Mouse (Mus musculus) lung, adult 18-20 months (tissue): ENCODE data around the gene Ddx55.
"Not testable (repeated sequence)": the region's sequence is repeated elsewhere in the genome, so short reads cannot be mapped to it uniquely, and the experiment has no call there.

ENCODE experiments used
- DNase-seq, 2 experiments: peaks; one replicate each; pipeline ENCODE4 v3.0.0; 2022; ENCODE audit warnings: mixed read lengths in 2 of 2

The Ddx55 gene

GRCm38 (mm10) chr5:124539905-124540304 is 12.8 kb upstream of the Ddx55 start:
- no peak for DNase-seq

DNA sequence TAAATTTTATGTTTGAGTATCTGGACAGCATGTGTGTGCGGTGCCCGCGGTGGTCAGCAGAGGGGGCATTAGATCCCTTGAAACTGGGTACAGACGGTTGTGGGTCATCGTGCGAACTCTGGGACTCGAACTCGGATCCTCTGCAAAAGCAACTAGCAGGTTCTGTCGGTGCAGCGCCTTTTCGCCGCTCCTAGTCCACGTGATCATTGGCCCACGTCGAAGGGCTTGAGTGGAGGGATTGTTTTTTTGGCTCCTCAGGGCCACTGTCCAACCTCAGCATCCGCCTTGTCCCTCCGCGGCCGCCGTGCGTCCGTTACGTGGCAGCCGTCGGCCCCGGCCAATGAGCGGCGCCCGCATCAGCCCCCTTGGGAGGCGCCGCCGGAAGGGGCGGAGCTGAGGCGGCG is 12.3 kb upstream of the Ddx55 start, which contains the start of gene Tmed2:
Gene Tmed2, plus strand, starts transcription at position 313 of the 404 bp plus-strand sequence.
- DNase-seq: peak; percentile 96 to 97

DNA sequence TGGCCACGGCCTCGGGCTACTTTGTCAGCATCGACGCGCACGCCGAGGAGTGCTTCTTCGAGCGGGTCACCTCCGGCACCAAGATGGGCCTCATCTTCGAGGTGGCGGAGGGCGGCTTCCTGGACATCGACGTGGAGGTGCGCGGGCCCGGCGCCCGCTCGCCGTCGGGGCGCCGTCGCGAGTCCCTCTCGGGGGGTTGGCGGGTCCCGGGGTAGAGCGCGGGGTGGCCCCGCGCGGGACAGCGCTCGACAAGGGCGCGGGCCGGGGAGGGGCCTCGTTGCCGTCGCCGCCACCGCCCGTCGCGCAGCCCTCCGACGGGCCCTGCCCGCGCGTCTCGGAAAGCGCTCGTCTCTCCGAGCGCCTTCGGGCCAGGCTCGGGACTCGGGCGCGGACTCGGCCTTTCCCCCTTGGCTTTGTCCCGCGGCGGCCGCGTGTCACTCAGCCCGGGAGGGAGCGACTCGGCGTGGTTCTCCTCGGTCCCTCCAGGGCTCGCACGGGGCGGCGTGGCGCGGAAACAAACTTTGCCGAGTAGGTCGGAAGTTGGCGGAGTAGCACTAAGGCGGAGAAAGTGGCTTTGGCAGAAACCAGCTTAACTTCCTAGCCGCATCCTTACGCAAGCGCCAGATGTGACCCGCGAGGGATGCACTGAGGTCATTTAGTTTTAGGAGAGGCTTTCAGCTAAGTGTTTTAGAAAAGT is 11.6 kb upstream of the Ddx55 start:
- peak; percentile 75 to 78 for DNase-seq

- DNase-seq: no peak
Measured at GRCm38 (mm10) chr5:124541602-124541973, 11.1 kb upstream of the Ddx55 start.

DNA sequence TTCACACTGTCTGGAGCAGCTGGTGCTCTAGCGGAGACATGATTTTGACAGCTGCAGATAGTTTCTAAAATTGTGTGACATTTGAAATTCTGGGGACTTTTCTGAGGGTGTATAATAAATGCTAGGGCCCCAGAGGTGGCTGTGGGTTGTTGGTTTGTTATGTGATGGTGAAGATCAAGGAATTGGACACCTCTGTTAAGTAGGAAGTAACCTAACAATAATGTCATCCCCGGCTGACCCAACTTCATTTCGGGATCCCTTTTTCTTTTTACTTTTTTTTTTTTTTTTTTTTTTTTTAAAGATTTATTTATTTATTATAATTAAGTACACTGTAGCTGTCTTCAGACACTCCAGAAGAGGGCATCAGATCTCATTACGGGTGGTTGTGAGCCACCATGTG is 1.9 kb upstream of the Ddx55 start:
- not testable (repeated sequence) for DNase-seq

GRCm38 (mm10) chr5:124551349-124552093 is 1.1 kb upstream of the Ddx55 start:
- not testable (repeated sequence) for DNase-seq

DNA sequence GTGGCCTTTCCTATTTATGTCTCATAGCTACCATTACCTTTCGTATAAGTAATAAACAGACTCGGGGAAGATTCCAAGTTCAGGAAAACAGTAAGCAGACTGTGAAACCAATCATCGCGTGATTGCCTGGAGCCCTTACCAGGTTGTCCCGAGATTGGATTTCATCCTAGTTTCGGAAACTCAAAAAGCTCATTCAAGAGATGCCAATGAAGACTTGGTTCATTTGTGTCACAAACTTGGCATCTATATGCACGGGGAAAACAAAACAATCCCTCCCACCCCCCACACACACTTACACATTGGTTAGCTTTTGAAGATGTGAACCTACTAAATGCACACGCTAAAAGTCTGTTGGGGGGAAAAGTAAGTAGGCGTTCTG is 581 bp upstream of the Ddx55 start:
- DNase-seq: no peak

- DNase-seq: no peak
Measured at GRCm38 (mm10) chr5:124553607-124554006, 943 bp downstream of the Ddx55 start.

- no peak for DNase-seq
Measured at GRCm38 (mm10) chr5:124555145-124555544, 2.5 kb downstream of the Ddx55 start.

DNA sequence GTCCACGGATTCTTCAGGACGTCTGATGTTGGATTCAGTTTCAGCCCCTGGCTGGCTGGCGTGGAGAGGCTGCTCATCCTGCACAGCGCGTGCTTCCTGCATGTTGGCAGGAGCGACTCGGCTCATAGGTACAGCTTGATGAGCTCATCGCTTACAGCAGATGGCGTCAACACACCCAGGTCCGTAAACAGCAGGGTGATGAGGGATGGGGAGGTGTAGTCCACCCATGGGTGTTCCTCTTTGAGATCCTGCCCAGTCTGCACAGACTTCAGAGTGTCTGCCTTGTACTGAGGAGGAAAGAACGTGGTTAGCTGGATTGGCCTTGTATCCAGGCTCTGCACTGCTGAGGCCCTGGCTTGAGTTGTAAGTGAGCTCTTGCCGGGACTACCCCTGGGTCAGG is 18.4 kb downstream of the Ddx55 start:
- DNase-seq: no peak

- no peak for DNase-seq
Measured at GRCm38 (mm10) chr5:124575467-124575866, 22.8 kb downstream of the Ddx55 start.

- peak; percentile 90 to 92 for DNase-seq
Measured at GRCm38 (mm10) chr5:124578633-124579317, 26.1 kb downstream of the Ddx55 start, which contains the start of the genes Eif2b1 and Gtf2h3. TSS of gene Eif2b1 (minus strand) at chr5:124579131. TSS of gene Gtf2h3 (plus strand) at chr5:124579140.

DNA sequence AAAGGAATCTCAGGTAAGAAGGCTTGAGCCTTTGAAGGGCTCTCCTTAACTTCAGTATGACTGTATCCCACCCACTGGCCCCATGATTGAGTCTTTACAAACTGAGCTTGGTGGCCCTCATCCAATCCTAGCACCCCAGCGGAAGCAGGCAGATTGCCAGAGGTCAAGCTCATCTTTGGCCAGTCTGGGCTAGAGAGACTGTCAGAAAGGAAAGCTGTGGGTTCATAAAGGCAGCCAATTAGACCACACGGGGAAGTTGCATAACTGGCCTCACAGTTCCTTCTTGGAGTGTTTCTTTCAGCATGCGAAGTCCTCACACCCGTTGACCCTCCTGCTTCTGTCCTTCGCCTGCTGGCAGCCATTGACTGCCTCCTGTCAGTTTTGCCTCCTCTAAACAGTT is 29.9 kb downstream of the Ddx55 start:
- DNase-seq: peak; percentile 29 to 38

DNA sequence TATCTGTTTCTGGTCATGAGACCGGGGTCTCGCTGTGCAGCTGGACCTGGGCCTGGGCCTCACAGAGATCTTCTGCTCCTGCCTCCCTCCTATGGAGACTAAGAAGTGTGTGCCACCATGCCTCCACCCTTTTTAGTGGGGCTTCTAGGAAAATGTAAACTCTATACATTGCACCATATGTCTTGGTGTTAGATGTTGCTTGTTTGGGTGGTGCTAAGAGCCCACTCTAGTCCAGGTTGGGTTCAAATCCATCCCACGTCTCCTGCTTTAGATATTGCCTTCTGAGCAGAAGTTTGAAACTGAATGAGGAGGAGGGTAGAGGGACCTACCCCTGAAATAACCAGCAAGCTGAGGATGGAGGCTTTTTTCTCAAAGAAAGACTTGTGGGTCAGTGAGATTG is 40.1 kb downstream of the Ddx55 start:
- no peak for DNase-seq

DNA sequence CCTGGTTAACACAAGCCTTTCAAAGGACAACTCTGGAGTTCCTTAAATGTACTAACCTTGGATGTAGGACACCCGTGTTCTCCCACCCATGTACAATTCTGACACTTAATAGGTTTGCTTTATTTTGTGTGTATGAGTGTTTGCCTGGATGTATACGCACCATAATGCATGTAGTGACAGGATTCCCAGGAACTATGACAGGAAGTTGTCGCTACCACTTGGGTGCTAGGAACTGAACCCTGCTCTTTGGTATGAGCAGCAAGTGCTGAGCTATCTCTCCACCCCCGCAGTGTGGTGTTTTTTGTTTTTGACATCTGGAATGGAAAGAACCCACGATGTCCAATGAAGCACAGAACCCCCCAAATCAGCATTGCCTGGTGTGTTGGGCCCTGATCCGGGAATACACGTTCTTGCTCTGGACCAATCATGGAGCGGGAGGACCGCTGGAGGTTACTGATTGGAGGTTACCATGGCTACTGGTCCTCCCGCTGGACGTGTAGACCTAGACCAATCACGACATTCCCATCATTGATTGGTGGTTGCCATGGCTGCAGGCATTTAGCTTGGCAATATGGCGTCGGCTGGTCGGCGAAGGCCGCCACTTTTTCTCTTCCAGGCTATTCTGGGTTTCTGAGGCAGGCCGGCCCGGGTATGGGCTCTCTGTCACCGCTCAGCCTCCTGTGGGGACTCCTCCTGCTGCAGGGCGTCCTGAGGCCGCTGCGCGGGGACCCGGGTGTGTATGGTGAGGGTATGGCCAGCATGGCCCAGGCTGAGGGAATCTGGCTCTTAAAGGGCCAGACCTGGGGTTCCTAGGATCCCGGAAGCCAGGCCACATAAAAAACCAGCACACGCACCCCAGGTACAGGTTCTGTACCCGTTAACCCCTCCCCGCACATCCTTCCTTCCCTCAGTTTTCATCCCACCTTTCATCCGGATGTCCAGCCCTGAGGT is 45.8 kb downstream of the Ddx55 start:
- peak; percentile 95 to 97 for DNase-seq

- not testable (repeated sequence) for DNase-seq
Measured at GRCm38 (mm10) chr5:124599726-124600125, 47.1 kb downstream of the Ddx55 start.

- DNase-seq: peak in 1 of 2 experiments; percentile 7
Measured at GRCm38 (mm10) chr5:124602349-124602748, 49.7 kb downstream of the Ddx55 start.

DNA sequence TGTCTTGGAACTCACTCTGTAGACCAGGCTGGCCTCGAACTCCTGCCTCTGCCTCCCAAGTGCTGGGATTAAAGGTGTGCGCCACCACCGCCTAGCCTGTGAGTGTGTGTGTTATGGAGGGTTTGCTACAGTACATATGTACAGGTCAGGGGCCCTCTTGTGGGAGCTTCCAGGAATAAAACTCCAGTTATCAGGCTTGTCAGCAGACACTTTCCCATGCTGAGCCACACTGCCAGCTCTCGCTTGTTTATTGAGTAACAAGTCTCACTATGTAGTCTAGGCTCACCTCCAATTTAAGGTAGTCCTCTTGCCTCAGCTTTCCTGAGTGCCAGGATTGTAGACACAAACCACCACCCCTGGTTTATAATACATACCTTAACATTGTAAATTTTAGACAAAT is 51.6 kb downstream of the Ddx55 start:
- DNase-seq: no peak

- DNase-seq: no peak
Measured at GRCm38 (mm10) chr5:124605041-124605622, 52.5 kb downstream of the Ddx55 start.

GRCm38 (mm10) chr5:124610965-124611364 is 58.3 kb downstream of the Ddx55 start:
- DNase-seq: no peak

DNA sequence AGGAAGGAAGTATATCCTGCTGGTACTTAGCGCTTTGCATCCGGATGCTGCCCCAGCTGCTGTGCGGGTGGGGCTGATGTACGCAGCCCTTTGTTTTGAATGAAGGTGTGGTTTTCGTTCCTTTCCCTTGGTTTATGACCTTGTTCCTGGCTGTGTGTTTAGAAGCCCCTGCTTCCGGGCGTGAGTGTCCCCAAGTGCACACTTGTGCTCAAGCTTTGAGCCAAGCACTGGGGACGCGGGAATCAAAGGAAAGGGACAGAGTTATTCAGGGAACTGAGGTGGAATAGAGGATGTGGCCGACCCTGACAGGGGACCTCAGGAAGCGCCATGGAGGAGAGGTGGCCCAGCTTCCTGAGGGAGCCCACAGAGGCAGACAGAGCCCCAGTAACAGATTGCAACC is 62.0 kb downstream of the Ddx55 start:
- peak in 1 of 2 experiments; percentile 24 for DNase-seq

DNA sequence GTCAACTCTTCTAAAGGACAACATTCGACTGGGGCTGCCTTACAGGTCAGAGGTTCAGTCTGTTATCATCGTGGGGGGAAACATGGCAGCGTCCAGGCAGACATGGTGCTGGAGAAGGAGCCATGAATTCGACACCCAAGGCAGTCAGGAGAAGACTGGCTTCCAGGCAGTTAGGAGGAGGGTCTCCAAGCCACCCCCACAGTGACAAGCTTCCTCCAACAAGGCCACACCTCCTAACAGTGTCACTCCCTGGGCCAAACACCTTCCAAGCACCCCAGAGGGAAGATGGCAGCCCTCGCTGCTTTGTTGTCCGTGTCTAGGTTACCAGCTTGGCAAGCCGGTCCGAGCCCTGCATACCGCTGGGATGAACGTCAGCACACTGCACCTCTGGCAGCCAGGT is 66.0 kb downstream of the Ddx55 start:
- peak in 1 of 2 experiments; percentile 18 for DNase-seq
